Mouse (Mus musculus) CD8-positive naive resting alpha-beta T cell, adult 2 months (primary cell): ENCODE data around the gene Cnnm2.
"Not testable (repeated sequence)": the region's sequence is repeated elsewhere in the genome, so short reads cannot be mapped to it uniquely, and the experiment has no call there.

Experiments used
- DNase-seq, 2 experiments: peaks; one replicate each; pipeline ENCODE4 v3.0.0; 2022; ENCODE audit warnings: low read depth in 2 of 2, low spot score in 2 of 2

Gene Cnnm2

DNA sequence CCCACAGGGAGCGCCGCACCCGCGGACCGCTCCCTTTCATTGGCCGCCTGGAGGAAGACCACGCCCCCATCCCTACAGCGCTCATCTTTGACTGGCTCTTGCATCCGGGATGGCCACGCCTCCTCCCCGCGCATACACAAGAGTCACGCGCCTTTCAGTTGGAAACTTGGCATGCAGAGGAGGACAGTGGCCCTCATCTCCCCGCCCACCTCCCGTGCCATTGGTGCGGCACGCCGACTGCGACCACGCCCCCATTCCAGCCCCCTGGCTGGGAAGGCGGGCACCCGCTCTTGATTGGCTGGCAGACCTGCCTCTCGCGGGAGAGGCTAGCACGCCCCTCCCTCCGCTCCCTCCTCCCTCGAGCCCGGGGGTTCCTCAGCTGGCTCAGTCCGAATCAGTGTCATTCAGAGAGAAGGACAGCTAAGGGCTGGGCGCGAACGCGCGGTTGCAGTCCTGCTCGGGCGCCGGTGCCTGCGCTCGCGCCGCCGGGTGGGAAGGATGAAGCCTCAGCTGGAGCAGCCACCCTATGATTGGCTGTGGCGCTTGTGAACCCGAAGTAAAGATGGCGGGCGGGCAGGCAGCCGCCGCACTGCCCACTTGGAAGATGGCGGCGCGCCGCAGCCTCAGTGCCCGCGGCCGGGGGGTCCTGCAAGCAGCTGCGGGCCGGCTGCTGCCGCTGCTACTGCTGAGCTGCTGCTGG is at the start of gene Cnnm2:
Gene Cnnm2 (plus strand): TSS at position 350 of the 700 bp plus-strand sequence.
- peak; percentile 99 for DNase-seq

DNA sequence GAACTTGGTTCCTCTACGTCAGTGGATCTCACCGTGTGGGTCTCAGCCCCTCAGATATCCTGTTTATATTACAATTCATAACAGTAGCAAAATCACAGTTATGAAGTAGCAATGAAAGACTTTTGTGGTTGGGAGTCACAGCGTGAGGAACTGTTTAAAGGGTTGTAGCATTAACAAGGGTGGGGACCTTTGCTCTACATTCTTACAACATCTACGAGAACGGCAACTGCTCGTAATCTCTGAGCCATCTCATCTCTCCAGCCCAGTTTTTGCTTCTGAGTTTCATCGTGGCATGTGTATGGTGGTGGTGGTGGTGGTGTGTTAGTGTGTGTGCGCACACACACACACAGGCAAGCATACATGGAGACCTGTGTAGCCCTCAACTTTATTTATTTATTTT is 47.2 kb upstream of the Cnnm2 start:
- DNase-seq: no peak

DNA sequence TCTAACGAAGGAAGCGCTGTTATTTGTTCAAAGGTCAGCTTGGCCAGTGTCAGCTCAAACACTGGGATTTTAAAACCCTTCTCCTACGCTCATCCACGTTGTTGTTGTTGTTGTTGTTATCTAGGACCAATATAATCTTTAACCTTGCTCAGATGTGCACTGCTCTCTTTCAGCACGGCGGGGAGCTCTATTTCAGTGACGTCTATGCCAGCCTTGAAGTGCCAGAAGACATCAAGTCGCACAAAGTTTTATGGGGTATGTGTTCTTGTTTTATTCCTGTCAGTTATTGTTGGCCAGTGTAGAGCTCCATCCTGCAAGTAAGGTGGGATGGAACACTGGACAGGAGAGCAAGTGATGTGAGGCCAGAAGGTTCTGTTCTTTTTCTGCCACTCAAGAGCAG is 46.4 kb upstream of the Cnnm2 start:
- DNase-seq: no peak

DNA sequence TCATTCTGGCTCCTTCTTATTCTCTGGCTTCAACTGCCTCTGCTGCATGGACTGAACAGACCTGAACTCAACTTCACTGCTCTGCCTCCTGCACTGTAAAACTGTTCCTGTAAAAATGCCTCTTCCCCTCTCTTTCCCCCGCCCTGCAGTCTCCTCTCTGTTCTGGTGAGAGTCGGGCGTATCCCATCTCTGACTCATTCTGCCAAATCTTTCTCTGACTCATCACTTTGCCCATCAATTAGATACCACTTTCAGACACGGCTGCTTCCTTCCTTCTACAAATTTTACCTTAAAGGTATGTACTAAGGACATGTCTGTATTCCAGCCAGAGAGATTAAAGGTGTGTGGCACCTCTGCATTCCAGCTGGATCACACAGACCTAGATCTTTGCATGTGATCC is 43.2 kb upstream of the Cnnm2 start:
- no peak for DNase-seq

DNA sequence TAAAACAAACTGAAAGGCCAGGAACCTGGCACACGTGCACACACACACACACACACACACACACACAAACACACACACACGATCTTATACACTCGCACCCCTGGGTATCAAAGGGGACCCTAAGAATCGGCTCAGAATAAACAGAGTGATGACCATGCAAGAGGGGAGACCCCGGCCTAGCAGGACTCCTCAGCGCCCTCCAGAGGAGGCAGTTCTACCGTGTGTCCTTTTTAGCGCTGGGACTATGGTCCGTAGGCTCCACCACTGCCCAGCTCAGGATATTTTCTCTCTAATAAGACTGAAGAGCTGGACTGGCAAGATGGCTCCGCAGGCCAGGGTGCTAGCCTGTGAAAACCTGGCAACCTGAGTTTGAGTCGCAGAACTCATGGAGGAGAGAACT is 37.0 kb upstream of the Cnnm2 start:
- DNase-seq: no peak

DNA sequence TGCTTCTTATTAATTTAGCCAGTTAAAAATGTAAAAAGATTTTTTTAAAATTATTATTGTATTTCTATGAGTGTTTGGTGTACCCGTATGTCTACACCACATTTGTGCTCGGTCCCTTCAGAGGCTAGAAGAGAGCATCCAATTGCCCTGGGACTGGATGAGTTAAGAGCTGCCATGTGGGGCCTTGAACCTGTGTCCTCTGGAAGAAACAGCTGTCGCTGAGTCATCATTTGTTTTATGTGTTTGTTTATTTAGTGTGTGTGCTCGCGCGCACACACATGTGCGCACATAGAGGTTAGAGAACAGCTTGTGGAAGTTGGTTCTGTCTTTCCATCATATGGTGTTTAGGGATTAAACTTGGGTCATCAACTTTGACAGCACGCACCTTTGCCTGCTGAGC is 35.3 kb upstream of the Cnnm2 start:
- no peak for DNase-seq

DNA sequence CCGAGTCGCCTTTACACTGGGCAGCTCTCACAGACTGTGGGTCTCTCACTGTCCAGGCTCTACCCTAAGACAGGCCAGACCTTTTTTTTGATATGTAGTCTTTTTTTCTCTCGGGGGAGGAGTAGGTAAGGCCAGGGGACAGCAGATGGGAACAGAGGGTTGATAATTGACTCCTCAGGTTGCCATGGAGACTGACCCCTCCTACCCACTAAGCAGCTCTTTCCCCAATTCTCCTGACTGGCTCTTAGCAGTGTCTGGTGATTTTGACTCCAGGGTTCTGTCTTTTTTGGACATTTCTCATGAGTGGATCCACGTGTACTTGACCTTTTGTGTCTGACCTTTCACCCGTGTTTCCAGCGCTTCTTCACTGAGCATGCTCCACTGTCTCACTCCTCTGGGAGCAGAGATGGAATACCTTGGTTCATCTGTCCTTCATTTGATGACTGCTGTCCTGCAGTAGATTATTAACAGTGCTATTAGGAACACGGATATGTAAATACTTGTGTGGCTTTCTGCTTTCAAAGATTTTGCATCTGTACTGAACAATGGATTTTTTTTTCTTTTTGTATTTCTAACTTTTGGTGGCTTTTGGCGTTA is 34.2 kb upstream of the Cnnm2 start:
- no peak for DNase-seq

DNA sequence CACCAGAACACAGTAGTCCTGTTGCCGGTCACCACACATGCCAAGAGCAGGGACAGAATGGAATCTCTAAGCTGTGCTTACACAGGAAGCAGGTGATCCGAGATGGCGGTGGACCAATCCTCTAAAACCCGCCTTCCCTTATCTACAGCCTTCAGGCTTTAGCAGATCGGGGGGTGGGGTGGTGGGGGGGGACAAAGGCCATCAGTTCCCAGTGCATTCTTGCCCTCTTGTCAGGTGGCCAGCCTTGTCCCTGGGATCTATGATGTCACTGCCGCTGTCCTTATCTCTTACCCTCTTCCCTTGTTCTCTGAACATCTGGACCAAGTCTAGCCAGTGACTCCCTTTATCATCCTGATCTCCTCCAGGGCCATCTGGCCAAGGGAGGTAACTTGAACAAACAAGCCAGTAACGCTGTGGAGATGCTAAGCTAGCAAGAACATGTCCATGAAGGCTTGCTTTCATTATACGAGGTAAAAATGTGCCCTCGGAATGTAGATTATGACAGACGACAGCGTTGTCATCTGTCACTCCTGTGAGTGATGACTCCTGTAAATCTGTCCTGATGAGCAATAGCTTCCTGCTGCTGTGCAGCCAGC is 33.4 kb upstream of the Cnnm2 start:
- no peak for DNase-seq

DNA sequence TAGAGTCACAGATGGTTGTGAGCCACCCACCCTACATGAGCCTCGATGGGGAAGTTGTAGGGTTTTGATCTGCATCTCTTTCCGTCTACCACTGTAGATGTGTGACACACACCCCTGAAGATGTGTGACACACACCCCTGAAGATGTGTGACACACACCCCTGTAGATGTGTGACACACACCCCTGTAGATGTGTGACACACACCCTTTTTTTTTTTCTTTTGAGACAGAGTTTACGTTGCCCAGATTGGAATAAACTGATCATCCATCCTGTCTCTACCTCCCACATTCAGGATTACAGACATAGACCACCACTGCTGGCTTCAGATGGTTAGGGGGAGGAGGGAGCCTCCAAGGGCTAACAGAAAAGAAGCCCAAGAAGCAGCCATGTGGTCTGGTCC is 32.5 kb upstream of the Cnnm2 start:
- no peak for DNase-seq

DNA sequence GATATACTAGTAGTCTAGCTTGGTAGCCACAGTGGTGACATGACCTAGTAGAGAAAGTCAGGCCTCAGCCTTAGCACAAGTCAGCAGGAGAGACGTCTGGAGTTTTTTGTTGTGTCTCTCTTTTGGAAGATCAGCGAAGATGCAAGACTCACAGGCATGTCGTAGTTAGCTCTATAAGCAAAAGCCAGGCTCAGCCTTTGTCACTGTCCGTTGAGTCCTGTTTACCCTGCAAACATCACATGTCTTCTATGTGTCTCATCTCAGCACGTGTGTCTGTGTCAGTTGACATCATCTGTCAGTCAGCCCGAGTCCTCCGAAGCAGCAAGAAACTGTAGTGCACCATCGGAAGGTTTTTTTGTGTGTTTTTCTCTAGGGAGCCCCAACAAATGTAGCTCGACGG is 30.0 kb upstream of the Cnnm2 start:
- no peak for DNase-seq

DNA sequence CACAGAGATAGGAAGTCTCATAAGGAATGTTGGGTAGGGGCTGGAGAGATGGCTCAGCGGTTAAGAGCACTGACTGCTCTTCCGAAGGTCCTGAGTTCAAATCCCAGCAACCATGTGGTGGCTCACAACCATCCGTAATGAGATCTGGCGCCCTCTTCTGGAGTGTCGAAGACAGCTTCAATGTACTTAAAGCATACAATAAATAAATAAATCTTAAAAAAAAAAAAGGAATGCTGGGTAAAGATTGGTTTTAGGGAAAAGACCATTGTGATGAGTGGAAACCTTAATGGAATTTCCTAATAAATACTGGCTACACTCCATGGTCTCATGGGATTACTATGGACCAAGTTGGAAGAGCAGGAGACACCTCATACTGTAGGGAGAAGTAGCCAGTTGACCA is 28.7 kb upstream of the Cnnm2 start:
- not testable (repeated sequence) for DNase-seq

DNA sequence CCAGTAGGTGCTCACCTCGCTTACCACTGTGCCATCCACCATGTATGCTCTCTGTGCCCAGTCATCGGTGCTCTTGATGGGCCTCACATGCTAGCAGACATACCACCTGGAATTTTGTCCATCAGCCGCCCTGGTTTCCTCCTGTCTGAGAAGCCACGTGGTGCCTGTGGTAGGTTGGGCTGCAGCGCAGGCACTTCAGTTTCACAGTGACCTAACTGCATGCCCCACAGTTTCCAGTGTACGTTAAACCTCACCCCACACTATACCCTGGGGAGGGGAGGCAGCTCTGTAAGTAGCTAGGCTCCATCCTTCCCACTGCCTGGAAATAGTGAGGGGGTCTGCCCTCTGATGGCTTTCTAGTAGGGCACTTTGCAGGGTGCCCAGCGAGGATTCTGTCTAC is 27.8 kb upstream of the Cnnm2 start:
- DNase-seq: no peak

DNA sequence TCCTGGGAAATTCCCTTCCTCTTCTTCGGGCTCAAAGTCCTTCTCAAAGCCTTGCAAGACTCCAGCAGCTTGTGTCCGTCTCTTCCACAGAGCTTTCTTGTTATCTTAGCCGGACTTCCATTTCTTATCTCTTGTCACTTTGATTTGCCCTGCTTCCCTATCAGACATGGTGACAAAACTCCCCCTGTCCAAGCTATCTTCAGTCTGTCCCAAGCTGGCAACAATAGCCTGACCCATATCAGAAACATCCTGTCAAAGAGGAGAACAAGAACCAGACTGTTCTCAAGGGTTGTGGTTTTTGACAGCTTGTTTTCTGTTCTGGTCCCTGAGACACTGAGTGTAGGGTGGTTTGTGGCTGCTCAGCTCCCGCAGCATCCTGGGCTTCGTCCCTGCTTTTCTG is 26.2 kb upstream of the Cnnm2 start:
- DNase-seq: no peak

DNA sequence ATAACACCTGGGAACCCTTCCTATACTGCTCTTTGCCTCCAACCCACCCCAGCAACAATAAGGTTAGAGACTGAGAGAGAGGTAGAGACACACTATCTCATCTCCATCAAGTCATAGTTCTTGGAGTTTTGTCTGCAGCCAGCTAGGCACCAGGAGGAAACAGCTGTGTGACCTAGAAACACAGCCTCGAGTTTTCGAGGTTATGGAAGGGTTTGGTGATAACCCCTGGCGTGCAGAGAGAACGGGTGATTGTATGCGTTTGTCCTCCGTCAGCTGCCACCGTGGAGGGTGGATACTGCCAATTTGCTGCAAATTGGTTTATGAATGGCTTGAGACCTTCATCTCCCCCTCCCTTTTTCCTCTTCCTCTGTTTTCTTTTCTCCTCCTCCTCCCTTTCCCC is 24.3 kb upstream of the Cnnm2 start:
- DNase-seq: no peak

DNA sequence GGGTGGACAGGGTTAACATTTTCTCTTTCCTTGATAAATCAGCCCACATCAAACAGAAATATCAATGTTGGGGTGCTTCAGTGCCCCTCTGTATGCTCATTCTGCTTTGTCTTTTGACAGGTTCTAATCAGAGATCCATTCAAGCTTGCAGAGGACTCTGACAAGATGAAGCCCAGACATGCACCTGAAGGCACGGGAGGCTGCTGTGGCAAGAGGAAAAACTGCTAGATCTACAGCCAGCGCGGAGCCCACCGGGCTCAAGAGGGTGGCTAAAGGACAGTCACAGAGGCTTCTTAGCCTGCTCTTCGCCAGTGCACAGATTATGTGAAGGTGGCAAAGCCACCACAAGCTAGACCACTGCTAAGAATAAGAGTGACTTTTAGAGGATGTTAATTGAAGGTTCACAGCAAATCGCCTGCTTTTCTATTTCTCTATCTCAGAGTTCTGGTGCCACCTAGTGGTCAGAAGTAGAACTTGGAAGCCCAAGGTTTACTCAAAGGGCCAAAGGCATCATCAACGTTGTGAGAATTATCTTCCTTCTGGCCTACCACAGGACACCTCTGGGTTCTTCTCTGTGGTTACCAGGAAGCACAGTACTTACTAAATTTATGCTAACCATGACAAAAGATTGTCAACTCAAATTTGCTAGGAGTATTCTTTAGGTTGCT is 20.9 kb upstream of the Cnnm2 start:
- peak; percentile 62 to 73 for DNase-seq

DNA sequence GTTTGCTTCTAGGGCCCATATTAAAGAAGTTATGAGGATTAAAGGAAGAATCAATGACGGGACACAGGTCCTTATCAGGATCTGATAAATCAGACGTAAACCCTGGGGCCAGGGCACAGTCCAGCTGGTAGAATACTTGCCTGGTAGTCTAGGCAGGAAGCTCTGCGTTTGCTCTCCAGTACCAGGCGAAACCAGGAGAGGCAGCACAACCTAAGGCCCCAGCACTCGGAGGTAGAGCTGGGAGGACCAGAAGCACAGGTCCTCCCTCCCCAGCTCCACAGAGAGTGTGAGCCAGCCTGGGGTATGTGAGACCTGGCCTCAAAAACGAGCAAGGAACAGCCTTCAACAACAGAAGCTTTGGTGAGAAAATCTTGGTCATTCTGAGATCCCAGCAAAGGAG is 19.8 kb upstream of the Cnnm2 start:
- no peak for DNase-seq

DNA sequence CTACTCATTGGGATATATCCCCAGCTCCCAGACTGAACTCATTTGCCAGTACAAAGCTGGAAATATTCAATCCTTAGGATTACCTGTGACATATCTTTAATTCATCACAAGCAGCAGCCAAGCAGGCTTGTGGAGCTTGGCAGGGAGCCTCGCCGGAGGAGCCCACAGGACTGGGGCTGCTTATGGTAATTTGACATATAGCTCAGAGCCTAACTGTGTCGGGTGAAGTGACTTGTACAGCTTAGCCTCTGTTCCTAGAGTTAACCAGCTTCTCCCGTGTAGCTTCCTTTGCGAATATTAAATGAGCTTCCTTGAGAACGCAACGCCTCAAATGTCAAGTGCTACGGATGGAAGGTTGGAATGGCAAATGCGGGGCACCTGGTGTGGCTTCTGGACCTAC is 16.7 kb upstream of the Cnnm2 start:
- no peak for DNase-seq

DNA sequence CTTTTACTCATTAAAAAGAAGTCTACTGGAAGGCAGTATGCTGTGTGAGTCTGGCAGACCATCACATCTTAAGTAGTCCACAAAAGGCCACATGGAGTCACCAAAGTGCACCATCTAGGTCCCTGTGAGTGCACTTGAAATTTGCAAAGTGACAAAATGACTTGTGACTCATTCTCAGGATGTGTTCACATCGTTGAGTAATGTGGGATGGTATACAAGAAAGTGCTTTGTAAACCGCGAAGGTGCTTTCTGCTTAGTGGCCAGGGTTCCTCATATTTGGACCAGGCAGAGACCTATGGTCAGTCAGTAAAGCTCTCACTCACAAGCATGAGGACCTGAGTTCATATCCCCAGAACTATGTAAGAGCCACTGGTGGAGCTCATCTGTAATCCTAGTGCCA is 13.6 kb upstream of the Cnnm2 start:
- DNase-seq: no peak

DNA sequence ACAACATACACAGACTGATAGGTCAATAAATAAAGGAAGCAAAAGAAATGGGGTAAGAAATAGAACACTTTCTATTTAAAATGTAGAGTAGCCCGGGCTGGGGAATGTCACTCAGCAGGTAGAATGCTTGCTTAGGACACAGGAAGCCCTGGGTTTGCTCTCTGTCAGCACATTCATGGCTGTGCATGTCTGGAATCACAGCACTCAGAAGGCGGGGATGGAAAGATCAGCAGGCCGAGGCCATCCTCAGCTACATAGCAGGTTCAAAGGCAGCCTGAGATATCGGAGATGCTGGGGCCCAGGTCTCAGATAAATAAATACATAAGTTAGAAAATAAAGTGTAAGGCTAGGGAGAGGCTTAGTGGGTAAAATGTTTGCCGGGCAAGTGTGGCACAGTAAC is 9.2 kb upstream of the Cnnm2 start:
- DNase-seq: no peak

DNA sequence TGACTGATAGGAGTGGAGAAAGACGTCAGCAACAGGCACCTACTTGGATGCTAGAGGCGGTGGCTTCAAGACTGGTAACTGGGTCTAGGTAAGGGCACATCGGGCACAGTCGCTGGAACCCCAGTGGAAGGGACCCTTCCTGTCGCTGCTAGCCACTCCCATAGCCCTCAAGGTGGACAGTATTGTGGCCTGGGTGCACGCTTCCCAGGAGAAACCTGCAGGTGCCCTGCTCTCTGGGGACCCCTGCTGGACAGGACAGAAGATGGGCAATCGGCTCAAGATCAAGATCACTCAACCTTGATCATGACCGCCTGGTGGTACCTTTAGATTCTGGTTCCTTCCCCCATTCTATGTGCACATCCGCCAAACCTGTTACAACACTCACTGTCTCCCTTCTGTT is 6.3 kb upstream of the Cnnm2 start:
- DNase-seq: peak; percentile 17 to 30

DNA sequence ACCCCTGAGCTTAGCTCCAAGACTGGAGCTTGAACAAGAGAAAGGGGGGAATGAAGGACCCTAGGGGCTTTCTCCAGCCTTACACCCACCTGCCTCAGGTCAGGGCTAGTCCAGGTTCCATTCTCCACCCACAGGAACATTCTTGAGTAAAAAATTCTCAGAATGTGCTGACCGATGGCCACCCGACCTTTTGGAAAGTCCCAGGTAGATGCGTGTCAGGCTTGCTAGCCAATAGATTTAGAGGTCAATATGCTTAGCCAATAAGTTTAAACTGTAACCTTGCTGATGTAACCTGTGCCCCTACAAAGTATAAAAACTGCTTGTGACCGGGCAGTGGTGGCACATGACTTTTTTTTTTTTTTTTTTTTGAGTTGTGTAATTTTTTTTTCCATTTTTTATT is 5.2 kb upstream of the Cnnm2 start:
- no peak for DNase-seq

DNA sequence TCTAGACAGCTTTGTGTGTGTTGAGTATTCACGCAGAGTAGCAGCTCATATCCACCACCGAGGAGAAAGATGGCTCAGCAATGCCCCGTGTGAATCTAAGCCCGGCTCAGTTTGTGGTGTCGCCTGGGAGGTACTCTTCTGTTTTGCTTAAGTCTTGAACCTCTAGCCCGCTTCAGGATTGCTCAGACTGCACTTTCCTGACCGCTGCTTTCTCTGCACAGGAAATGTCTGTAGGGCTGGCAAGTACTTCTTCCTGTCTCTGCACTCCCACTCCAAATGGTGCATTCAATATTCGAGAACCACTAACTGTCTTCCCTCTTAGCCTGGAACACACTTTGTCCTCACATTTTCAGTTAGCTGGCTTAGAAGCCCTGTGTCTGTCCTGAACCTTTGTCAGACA is 2.3 kb upstream of the Cnnm2 start:
- peak; percentile 12 to 16 for DNase-seq
